Mouse (Mus musculus): ENCODE measurements around the gene Smarca1. TPM values are rescaled to one million over a fixed set of nuclear protein-coding genes. Genes with fewer than 3 reads are reported as not detected.

Smarca1 gene
- polyA plus RNA-seq, 1 experiment from 2014 or later: 41.5 TPM

- H3K27me3 ChIP-seq (ENCODE audit: control insufficient read depth, insufficient read depth, low read length): no peaks in the 10 kb centered on the region
- no peak overlapping the region for H3K9ac ChIP-seq (replicated peaks; ENCODE audit: low read depth, low read length)
- H3K4me3 ChIP-seq (ENCODE audit: low read depth, low read length): no peak overlapping the region
- H3K27ac ChIP-seq (ENCODE audit: low read depth, low read length): no peak overlapping the region
- 65% methylated on average over 6 of the region's 6 CpGs for WGBS
- no peak for ATAC-seq (ENCODE audit: low read depth)
- H3K9me3 ChIP-seq (ENCODE audit: control insufficient read depth, low read length): no peaks in the 10 kb centered on the region
- H3K36me3 ChIP-seq (ENCODE audit: control insufficient read depth, insufficient read depth, low read length): no peaks in the 10 kb centered on the region
- H3K4me1 ChIP-seq (ENCODE audit: control insufficient read depth, insufficient read depth, low read length): no peaks in the 10 kb centered on the region
- no peak overlapping the region for H3K4me2 ChIP-seq (ENCODE audit: low read depth, low read length)
Observed at GRCm38 (mm10) chrX:47835098-47835834, 57.5 kb downstream of the Smarca1 start.

GRCm38 (mm10) chrX:47833431-47833830 lies 59.3 kb downstream of the Smarca1 start:
- WGBS: 87% methylated on average over 2 of the region's 2 CpGs
- H3K9ac ChIP-seq (replicated peaks; ENCODE audit: low read depth, low read length): no peak overlapping the region
- H3K4me3 ChIP-seq (ENCODE audit: low read depth, low read length): no peak overlapping the region
- no peak for ATAC-seq (ENCODE audit: low read depth)
- no peaks in the 10 kb centered on the region for H3K9me3 ChIP-seq (ENCODE audit: control insufficient read depth, low read length)
- no peak overlapping the region for H3K4me2 ChIP-seq (ENCODE audit: low read depth, low read length)
- H3K4me1 ChIP-seq (ENCODE audit: control insufficient read depth, insufficient read depth, low read length): no peaks in the 10 kb centered on the region
- no peak overlapping the region for H3K27ac ChIP-seq (ENCODE audit: low read depth, low read length)
- H3K27me3 ChIP-seq (ENCODE audit: control insufficient read depth, insufficient read depth, low read length): no peaks in the 10 kb centered on the region
- no peaks in the 10 kb centered on the region for H3K36me3 ChIP-seq (ENCODE audit: control insufficient read depth, insufficient read depth, low read length)

GRCm38 (mm10) chrX:47820566-47820965 lies 72.2 kb downstream of the Smarca1 start:
- Histone ChIP-seq H3K36me3 (ENCODE audit: control insufficient read depth, insufficient read depth, low read length) (no peaks in the 10 kb centered on the region), H3K9me3 (ENCODE audit: control insufficient read depth, low read length) (no peaks in the 10 kb centered on the region), H3K4me1 (ENCODE audit: control insufficient read depth, insufficient read depth, low read length) (no peaks in the 10 kb centered on the region), H3K4me2 (ENCODE audit: low read depth, low read length) (no peak overlapping the region), H3K27me3 (ENCODE audit: control insufficient read depth, insufficient read depth, low read length) (no peaks in the 10 kb centered on the region), H3K27ac (ENCODE audit: low read depth, low read length) (no peak overlapping the region), H3K9ac (replicated peaks; ENCODE audit: low read depth, low read length) (no peak overlapping the region), H3K4me3 (ENCODE audit: low read depth, low read length) (no peak overlapping the region)
- ATAC-seq (ENCODE audit: low read depth): no peak
- 53% methylated on average over 2 of the region's 2 CpGs for WGBS

GRCm38 (mm10) chrX:47808717-47809116 lies 84.1 kb downstream of the Smarca1 start:
- Histone ChIP-seq H3K36me3 (ENCODE audit: control insufficient read depth, insufficient read depth, low read length) (no peaks in the 10 kb centered on the region), H3K9me3 (ENCODE audit: control insufficient read depth, low read length) (no peaks in the 10 kb centered on the region), H3K4me1 (ENCODE audit: control insufficient read depth, insufficient read depth, low read length) (no peaks in the 10 kb centered on the region), H3K27ac (ENCODE audit: low read depth, low read length) (no peak overlapping the region), H3K4me2 (ENCODE audit: low read depth, low read length) (no peak overlapping the region), H3K9ac (replicated peaks; ENCODE audit: low read depth, low read length) (no peak overlapping the region), H3K27me3 (ENCODE audit: control insufficient read depth, insufficient read depth, low read length) (no peaks in the 10 kb centered on the region), H3K4me3 (ENCODE audit: low read depth, low read length) (no peak overlapping the region)
- ATAC-seq (ENCODE audit: low read depth): no peak
- WGBS: 55% methylated on average over 2 of the region's 2 CpGs

- WGBS: 86% methylated on average over 1 of the region's 1 CpGs
- no peaks in the 10 kb centered on the region for H3K36me3 ChIP-seq (ENCODE audit: control insufficient read depth, insufficient read depth, low read length)
- H3K27me3 ChIP-seq (ENCODE audit: control insufficient read depth, insufficient read depth, low read length): no peaks in the 10 kb centered on the region
- no peak for ATAC-seq (ENCODE audit: low read depth)
- H3K4me2 ChIP-seq (ENCODE audit: low read depth, low read length): no peak overlapping the region
- no peaks in the 10 kb centered on the region for H3K9me3 ChIP-seq (ENCODE audit: control insufficient read depth, low read length)
- H3K4me3 ChIP-seq (ENCODE audit: low read depth, low read length): no peak overlapping the region
- no peak overlapping the region for H3K9ac ChIP-seq (replicated peaks; ENCODE audit: low read depth, low read length)
- H3K27ac ChIP-seq (ENCODE audit: low read depth, low read length): no peak overlapping the region
- no peaks in the 10 kb centered on the region for H3K4me1 ChIP-seq (ENCODE audit: control insufficient read depth, insufficient read depth, low read length)
Observed at GRCm38 (mm10) chrX:47764440-47764839, 128.3 kb downstream of the Smarca1 start.

- Histone ChIP-seq H3K9me3 (ENCODE audit: control insufficient read depth, low read length) (no peaks in the 10 kb centered on the region), H3K9ac (replicated peaks; ENCODE audit: low read depth, low read length) (no peak overlapping the region), H3K36me3 (ENCODE audit: control insufficient read depth, insufficient read depth, low read length) (no peaks in the 10 kb centered on the region), H3K4me3 (ENCODE audit: low read depth, low read length) (no peak overlapping the region), H3K27ac (ENCODE audit: low read depth, low read length) (no peak overlapping the region), H3K4me1 (ENCODE audit: control insufficient read depth, insufficient read depth, low read length) (no peaks in the 10 kb centered on the region), H3K4me2 (ENCODE audit: low read depth, low read length) (no peak overlapping the region), H3K27me3 (ENCODE audit: control insufficient read depth, insufficient read depth, low read length) (no peaks in the 10 kb centered on the region)
- WGBS: 25% methylated on average over 1 of the region's 1 CpGs
- no peak for ATAC-seq (ENCODE audit: low read depth)
Observed at GRCm38 (mm10) chrX:47760212-47760611, 132.6 kb downstream of the Smarca1 start.

Other genes starting within 250 kb of the Smarca1 start
- gene Ocrl, start 19.4 kb upstream of the Smarca1 start, polyA plus RNA-seq (2014; fragmentation: Nextera tagmentation; extraction: Ambion mirVana): 39.0 and 41.6 TPM in 2 replicates
- 0.98 and 2.1 TPM in 2 replicates for gene Apln, start 141.9 kb upstream of the Smarca1 start, polyA plus RNA-seq (2014; fragmentation: Nextera tagmentation; extraction: Ambion mirVana)
- gene Xpnpep2, start 215.8 kb upstream of the Smarca1 start, polyA plus RNA-seq (2014; fragmentation: Nextera tagmentation; extraction: Ambion mirVana): 0.25 and 0.28 TPM in 2 replicates